Mouse (Mus musculus): ENCODE measurements at regions not wholly inside any gene's neighbourhood (a gene's known extent, or its start where the extent isn't known, plus 50 kb on each side); places are given as distances from the start of the nearest gene placed in this dataset.
A peak's percentile ranks its signal among the peaks of the same experiment; 100 is the strongest.

GRCm38 (mm10) chr8:79505381-79505780, 106.1 kb upstream of the Smad1 start:
- no peak for DNase-seq (ENCODE audit: low spot score)
- Histone ChIP-seq H3K9me3 (replicated peaks) (no peaks in the 10 kb centered on the region), H3K27me3 (ENCODE audit: low read depth, poor library complexity, severe bottlenecking) (no peaks in the 10 kb centered on the region), H3K27ac (replicated peaks) (no peak overlapping the region), H3K4me1 (no peaks in the 10 kb centered on the region), H3K4me3 (no peak overlapping the region), H3K36me3 (no peaks in the 10 kb centered on the region)
- WGBS, result 75% methylated on average over 5 of the region's 5 CpGs

- WGBS, result 85% methylated on average over 2 of the region's 2 CpGs
- H3K4me1 ChIP-seq, result peaks cover 4% of the 10 kb centered on the region
- H3K36me3 ChIP-seq, result no peaks in the 10 kb centered on the region
- H3K27me3 ChIP-seq (ENCODE audit: low read depth, poor library complexity, severe bottlenecking), result no peaks in the 10 kb centered on the region
- H3K27ac ChIP-seq (replicated peaks), result no peak overlapping the region
- H3K4me3 ChIP-seq, result no peak overlapping the region
- DNase-seq (ENCODE audit: low spot score), result no peak
- H3K9me3 ChIP-seq (replicated peaks), result no peaks in the 10 kb centered on the region
These were observed 104.6 kb upstream of the Smad1 start for GRCm38 (mm10) chr8:79503906-79504305.

GRCm38 (mm10) chr8:79502062-79502461, 102.7 kb upstream of the Smad1 start:
- DNase-seq (ENCODE audit: low spot score), result no peak
- whole genome bisulfite sequencing, result 75% methylated on average over 4 of the region's 4 CpGs
- Histone ChIP-seq H3K27me3 (ENCODE audit: low read depth, poor library complexity, severe bottlenecking) (no peaks in the 10 kb centered on the region), H3K9me3 (replicated peaks) (no peaks in the 10 kb centered on the region), H3K4me3 (no peak overlapping the region), H3K36me3 (no peaks in the 10 kb centered on the region), H3K4me1 (peaks cover 13% of the 10 kb centered on the region), H3K27ac (replicated peaks) (no peak overlapping the region)

GRCm38 (mm10) chr8:79501238-79501637, 101.9 kb upstream of the Smad1 start:
- Histone ChIP-seq H3K9me3 (replicated peaks) (no peaks in the 10 kb centered on the region), H3K27me3 (ENCODE audit: low read depth, poor library complexity, severe bottlenecking) (no peaks in the 10 kb centered on the region), H3K4me3 (no peak overlapping the region), H3K4me1 (peaks cover 13% of the 10 kb centered on the region), H3K27ac (replicated peaks) (no peak overlapping the region), H3K36me3 (no peaks in the 10 kb centered on the region)
- 92% methylated on average over 11 of the region's 11 CpGs for WGBS
- DNase-seq (ENCODE audit: low spot score), result no peak

- no peak for DNase-seq (ENCODE audit: low spot score)
- 83% methylated on average over 2 of the region's 2 CpGs for WGBS
- H3K9me3 ChIP-seq (replicated peaks), result no peaks in the 10 kb centered on the region
- no peak overlapping the region; the same call in 1 of the 2 replicates for H3K27ac ChIP-seq (replicated peaks)
- H3K4me3 ChIP-seq, result no peak overlapping the region
- H3K4me1 ChIP-seq, result peaks cover 13% of the 10 kb centered on the region
- no peaks in the 10 kb centered on the region for H3K36me3 ChIP-seq
- H3K27me3 ChIP-seq (ENCODE audit: low read depth, poor library complexity, severe bottlenecking), result no peaks in the 10 kb centered on the region
These were observed 99.9 kb upstream of the Smad1 start for GRCm38 (mm10) chr8:79499258-79499657.

- Histone ChIP-seq H3K4me1 (peaks cover 13% of the 10 kb centered on the region), H3K9me3 (replicated peaks) (no peaks in the 10 kb centered on the region), H3K27me3 (ENCODE audit: low read depth, poor library complexity, severe bottlenecking) (no peaks in the 10 kb centered on the region), H3K4me3 (no peak overlapping the region), H3K27ac (replicated peaks) (no peak overlapping the region), H3K36me3 (no peaks in the 10 kb centered on the region)
- 79% methylated on average over 2 of the region's 2 CpGs for WGBS
- DNase-seq (ENCODE audit: low spot score), result no peak
These were observed 99.3 kb upstream of the Smad1 start for GRCm38 (mm10) chr8:79498611-79499010.

- H3K27ac ChIP-seq (replicated peaks), result no peak overlapping the region
- H3K4me3 ChIP-seq, result no peak overlapping the region
- no peaks in the 10 kb centered on the region for H3K9me3 ChIP-seq (replicated peaks)
- H3K27me3 ChIP-seq (ENCODE audit: low read depth, poor library complexity, severe bottlenecking), result no peaks in the 10 kb centered on the region
- peak; percentile 9 for DNase-seq (ENCODE audit: low spot score)
- H3K4me1 ChIP-seq, result peaks cover 13% of the 10 kb centered on the region
- WGBS, result 75% methylated on average over 10 of the region's 10 CpGs
- no peaks in the 10 kb centered on the region for H3K36me3 ChIP-seq
These were observed 91.9 kb upstream of the Smad1 start for GRCm38 (mm10) chr8:79491156-79491698.

GRCm38 (mm10) chr8:79490739-79491138, 91.4 kb upstream of the Smad1 start:
- WGBS, result 44% methylated on average over 4 of the region's 4 CpGs
- DNase-seq (ENCODE audit: low spot score), result peak; percentile 11
- Histone ChIP-seq H3K9me3 (replicated peaks) (no peaks in the 10 kb centered on the region), H3K27me3 (ENCODE audit: low read depth, poor library complexity, severe bottlenecking) (no peaks in the 10 kb centered on the region), H3K4me3 (no peak overlapping the region), H3K4me1 (peaks cover 13% of the 10 kb centered on the region), H3K36me3 (no peaks in the 10 kb centered on the region), H3K27ac (replicated peaks) (no peak overlapping the region)

GRCm38 (mm10) chr8:79488861-79489260, 89.5 kb upstream of the Smad1 start:
- H3K4me3 ChIP-seq, result no peak overlapping the region
- no peaks in the 10 kb centered on the region for H3K36me3 ChIP-seq
- 73% methylated on average over 2 of the region's 2 CpGs for WGBS
- H3K27ac ChIP-seq (replicated peaks), result no peak overlapping the region
- H3K9me3 ChIP-seq (replicated peaks), result no peaks in the 10 kb centered on the region
- DNase-seq (ENCODE audit: low spot score), result peak; percentile 12
- peaks cover 13% of the 10 kb centered on the region for H3K4me1 ChIP-seq
- H3K27me3 ChIP-seq (ENCODE audit: low read depth, poor library complexity, severe bottlenecking), result no peaks in the 10 kb centered on the region

GRCm38 (mm10) chr8:79487597-79487996, 88.3 kb upstream of the Smad1 start:
- Histone ChIP-seq H3K27ac (replicated peaks) (no peak overlapping the region), H3K9me3 (replicated peaks) (no peaks in the 10 kb centered on the region), H3K4me3 (no peak overlapping the region), H3K36me3 (no peaks in the 10 kb centered on the region), H3K4me1 (peaks cover 13% of the 10 kb centered on the region), H3K27me3 (ENCODE audit: low read depth, poor library complexity, severe bottlenecking) (no peaks in the 10 kb centered on the region)
- no peak for DNase-seq (ENCODE audit: low spot score)
- 90% methylated on average over 6 of the region's 6 CpGs for WGBS

GRCm38 (mm10) chr8:79479326-79479725, 80.0 kb upstream of the Smad1 start:
- H3K9me3 ChIP-seq (replicated peaks), result no peaks in the 10 kb centered on the region
- no peak overlapping the region for H3K4me3 ChIP-seq
- 94% methylated on average over 8 of the region's 8 CpGs for WGBS
- H3K4me1 ChIP-seq, result no peaks in the 10 kb centered on the region
- DNase-seq (ENCODE audit: low spot score), result no peak
- no peaks in the 10 kb centered on the region for H3K36me3 ChIP-seq
- H3K27me3 ChIP-seq (ENCODE audit: low read depth, poor library complexity, severe bottlenecking), result no peaks in the 10 kb centered on the region
- H3K27ac ChIP-seq (replicated peaks), result no peak overlapping the region

GRCm38 (mm10) chr8:79476012-79476411, 76.7 kb upstream of the Smad1 start:
- no peak for DNase-seq (ENCODE audit: low spot score)
- no peaks in the 10 kb centered on the region for H3K36me3 ChIP-seq
- H3K9me3 ChIP-seq (replicated peaks), result no peaks in the 10 kb centered on the region
- 74% methylated on average over 5 of the region's 5 CpGs for WGBS
- H3K4me3 ChIP-seq, result no peak overlapping the region
- no peaks in the 10 kb centered on the region for H3K27me3 ChIP-seq (ENCODE audit: low read depth, poor library complexity, severe bottlenecking)
- H3K27ac ChIP-seq (replicated peaks), result no peak overlapping the region
- peaks cover 4% of the 10 kb centered on the region; the same call in 1 of the 2 replicates for H3K4me1 ChIP-seq

- DNase-seq (ENCODE audit: low spot score), result no peak
- peaks cover 4% of the 10 kb centered on the region; the same call in 1 of the 2 replicates for H3K4me1 ChIP-seq
- H3K9me3 ChIP-seq (replicated peaks), result no peaks in the 10 kb centered on the region
- no peaks in the 10 kb centered on the region for H3K36me3 ChIP-seq
- H3K4me3 ChIP-seq, result no peak overlapping the region
- WGBS, result 76% methylated on average over 8 of the region's 8 CpGs
- H3K27ac ChIP-seq (replicated peaks), result no peak overlapping the region
- H3K27me3 ChIP-seq (ENCODE audit: low read depth, poor library complexity, severe bottlenecking), result no peaks in the 10 kb centered on the region
These were observed 75.4 kb upstream of the Smad1 start for GRCm38 (mm10) chr8:79474679-79475078.

- H3K27me3 ChIP-seq (ENCODE audit: low read depth, poor library complexity, severe bottlenecking), result no peaks in the 10 kb centered on the region
- H3K27ac ChIP-seq (replicated peaks), result no peak overlapping the region
- H3K36me3 ChIP-seq, result no peaks in the 10 kb centered on the region
- no peaks in the 10 kb centered on the region for H3K4me1 ChIP-seq
- no peak for DNase-seq (ENCODE audit: low spot score)
- no peak overlapping the region for H3K4me3 ChIP-seq
- no peaks in the 10 kb centered on the region for H3K9me3 ChIP-seq (replicated peaks)
These were observed 52.8 kb upstream of the Smad1 start for GRCm38 (mm10) chr8:79452101-79452500.
